Mouse (Mus musculus): Measurements from ENCODE around the gene Pdlim5. TPM values are rescaled to one million over a fixed set of nuclear protein-coding genes. Genes with fewer than 3 reads are reported as not detected.

Gene Pdlim5
- polyA plus RNA-seq, 1 experiment, result 1.1 TPM

DNA sequence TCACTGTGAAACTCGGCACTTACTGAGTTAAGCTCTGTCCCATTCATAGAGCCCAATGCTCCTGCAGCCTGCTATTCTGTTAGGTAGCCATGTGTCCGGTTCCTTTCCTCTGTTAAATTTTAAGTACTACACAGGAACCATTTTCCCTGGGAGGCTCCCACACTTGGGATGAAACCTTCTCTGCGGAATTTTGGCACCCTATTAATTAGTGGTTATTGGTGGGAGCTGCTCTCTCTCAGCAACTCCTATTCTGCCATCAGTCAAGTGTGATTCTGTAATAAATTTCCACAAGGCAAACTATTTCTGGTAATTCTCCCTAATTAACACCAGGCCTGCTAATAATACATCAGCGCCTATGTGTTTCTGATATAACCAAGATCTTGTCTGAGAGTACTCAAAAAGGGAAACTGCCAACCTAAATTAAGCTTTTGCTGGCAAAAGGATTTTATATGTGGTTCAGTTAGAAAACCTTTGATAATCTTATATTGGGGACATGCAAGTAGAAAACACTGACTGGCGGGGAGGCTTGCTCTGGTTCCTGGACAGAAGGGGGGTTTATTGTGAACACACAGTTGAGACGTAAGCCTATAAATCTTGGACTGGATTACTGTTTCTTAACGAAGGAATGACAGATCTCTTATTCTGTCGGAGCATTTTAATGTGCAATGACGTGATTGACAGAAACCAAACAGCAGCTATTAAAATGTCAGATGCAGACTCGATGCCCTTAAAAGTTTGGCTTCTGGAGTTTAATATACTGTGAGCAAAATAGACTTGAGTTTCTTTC lies 157.0 kb downstream of the Pdlim5 start:
- TF ChIP-seq TAL1 (IDR thresholded peaks at IDR 0.05; ENCODE audit: low read length), result no peak
- no peak for TF ChIP-seq GATA1 (IDR thresholded peaks at IDR 0.05; ENCODE audit: low read length)
- Histone ChIP-seq H3K4me3 (replicated peaks) (no peak overlapping the region), H3K27me3 (ENCODE audit: control insufficient read depth) (no peaks in the 10 kb centered on the region), H3K4me1 (ENCODE audit: control insufficient read depth) (no peaks in the 10 kb centered on the region), H3K9me3 (ENCODE audit: control insufficient read depth, low read length) (no peaks in the 10 kb centered on the region), H3K36me3 (ENCODE audit: control insufficient read depth) (no peaks in the 10 kb centered on the region)

- Histone ChIP-seq H3K4me1 (ENCODE audit: control insufficient read depth) (no peaks in the 10 kb centered on the region), H3K4me3 (replicated peaks) (no peak overlapping the region)
- TF ChIP-seq GATA1 (IDR thresholded peaks at IDR 0.05; ENCODE audit: low read length) (no peak), TAL1 (IDR thresholded peaks at IDR 0.05; ENCODE audit: low read length) (no peak)
Measured at GRCm38 (mm10) chr3:142237621-142238020, 157.9 kb downstream of the Pdlim5 start.

DNA sequence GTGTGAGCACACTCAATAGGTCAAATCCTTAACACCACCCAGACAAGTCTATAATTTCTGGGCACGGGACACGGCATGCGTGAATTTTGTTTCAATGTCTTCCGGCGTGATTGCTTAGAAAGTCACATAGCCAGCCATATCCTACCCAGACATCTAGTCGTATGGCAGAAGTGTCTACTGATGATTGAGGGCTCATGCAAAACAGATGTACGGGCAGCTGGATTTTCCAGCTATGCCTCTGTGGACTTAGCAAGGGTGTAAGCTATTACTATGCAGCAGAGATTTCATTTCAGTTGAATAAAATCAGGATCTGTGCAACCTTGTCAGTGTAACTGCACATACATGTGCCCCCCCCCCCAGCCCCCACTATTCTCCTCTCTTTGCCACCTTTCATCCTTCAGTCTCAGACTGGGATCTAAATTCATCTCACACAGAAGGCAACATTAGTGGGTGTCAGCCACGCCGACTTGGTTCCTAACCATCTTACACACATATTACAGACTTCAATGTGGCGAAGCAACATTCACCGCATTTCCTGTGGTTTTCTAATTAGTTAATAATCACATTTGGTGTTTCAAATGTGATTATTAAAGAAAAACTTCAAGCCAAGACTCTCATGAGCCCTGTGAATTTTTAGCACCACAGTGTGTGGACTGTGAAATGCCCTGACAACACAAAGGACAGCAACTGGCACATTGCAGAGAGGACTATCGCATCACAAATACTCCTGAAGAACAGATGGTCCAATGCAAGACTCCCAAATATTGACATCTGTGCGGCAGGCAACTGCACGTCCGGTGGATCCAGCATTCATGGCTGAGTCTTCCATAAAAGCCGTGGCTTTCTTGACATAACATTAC lies 161.7 kb downstream of the Pdlim5 start:
- H3K4me1 ChIP-seq (ENCODE audit: control insufficient read depth), result no peaks in the 10 kb centered on the region
- H3K9me3 ChIP-seq (ENCODE audit: control insufficient read depth, low read length), result no peaks in the 10 kb centered on the region
- H3K36me3 ChIP-seq (ENCODE audit: control insufficient read depth), result no peaks in the 10 kb centered on the region
- no peak for TF ChIP-seq TAL1 (IDR thresholded peaks at IDR 0.05; ENCODE audit: low read length)
- no peak overlapping the region for H3K4me3 ChIP-seq (replicated peaks)
- H3K27me3 ChIP-seq (ENCODE audit: control insufficient read depth), result no peaks in the 10 kb centered on the region

More at GRCm38 (mm10) chr3:142237621-142238020, 157.9 kb downstream of the Pdlim5 start:
- no peaks in the 10 kb centered on the region for H3K36me3 ChIP-seq (ENCODE audit: control insufficient read depth)
- no peaks in the 10 kb centered on the region for H3K9me3 ChIP-seq (ENCODE audit: control insufficient read depth, low read length)
- H3K27me3 ChIP-seq (ENCODE audit: control insufficient read depth), result no peaks in the 10 kb centered on the region

DNA sequence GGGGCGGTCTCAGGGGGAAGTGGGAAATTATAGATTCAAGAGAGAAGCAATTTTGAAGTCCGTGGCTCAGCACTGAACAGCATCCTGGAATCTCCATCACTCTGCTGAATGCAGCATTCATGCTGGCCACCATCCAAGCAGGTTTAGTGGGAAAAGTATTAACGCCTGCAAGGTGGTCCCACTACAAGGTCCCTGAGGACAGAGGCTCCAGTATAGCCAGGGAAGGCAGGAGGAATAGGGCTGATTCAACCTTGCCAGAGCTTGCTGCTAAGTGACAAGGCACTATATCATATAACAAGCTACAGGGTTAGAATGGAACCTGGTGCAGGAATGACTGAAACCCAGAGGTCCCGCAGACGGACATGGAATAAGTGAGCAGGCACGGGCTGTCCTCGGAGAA lies 166.8 kb downstream of the Pdlim5 start:
- no peaks in the 10 kb centered on the region for H3K27me3 ChIP-seq (ENCODE audit: control insufficient read depth)
- no peaks in the 10 kb centered on the region for H3K36me3 ChIP-seq (ENCODE audit: control insufficient read depth)
- TF ChIP-seq GATA1 (IDR thresholded peaks at IDR 0.05; ENCODE audit: low read length), result no peak
- TF ChIP-seq TAL1 (IDR thresholded peaks at IDR 0.05; ENCODE audit: low read length), result no peak
- peaks cover 2% of the 10 kb centered on the region; the same call in 1 of the 2 replicates for H3K9me3 ChIP-seq (ENCODE audit: control insufficient read depth, low read length)
- H3K4me1 ChIP-seq (ENCODE audit: control insufficient read depth), result no peaks in the 10 kb centered on the region
- H3K4me3 ChIP-seq (replicated peaks), result no peak overlapping the region

DNA sequence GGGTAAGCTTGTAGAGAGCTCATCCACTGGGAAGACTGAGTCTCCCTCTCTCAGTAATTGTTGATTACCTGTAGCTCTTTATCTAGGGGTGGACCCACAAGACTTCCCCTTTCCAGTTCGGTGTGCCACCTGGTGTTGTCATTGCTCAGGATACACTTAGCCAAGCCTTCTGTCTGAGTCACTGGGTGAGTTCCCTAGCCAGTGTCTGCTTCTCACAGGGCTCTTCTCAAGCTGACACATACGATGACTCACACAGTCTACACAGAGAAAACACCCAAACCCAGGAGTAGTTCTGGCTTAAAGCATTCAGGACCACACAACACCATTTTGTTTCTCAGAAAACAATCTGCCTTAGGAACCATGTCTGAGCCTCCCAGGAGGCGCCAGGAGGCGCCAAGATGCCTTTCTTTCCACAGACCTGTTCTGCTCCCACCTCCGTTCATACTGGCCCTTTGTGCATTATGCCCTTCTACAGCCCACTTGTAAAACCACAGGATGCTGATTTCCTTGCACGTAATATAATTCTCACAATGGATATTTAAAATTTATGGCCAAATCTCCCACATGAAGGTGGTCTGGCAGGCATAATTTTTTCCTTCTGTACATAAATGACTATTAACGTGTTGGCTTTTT lies 172.9 kb downstream of the Pdlim5 start:
- H3K36me3 ChIP-seq (ENCODE audit: control insufficient read depth), result no peaks in the 10 kb centered on the region

GRCm38 (mm10) chr3:142219910-142220309 lies 175.6 kb downstream of the Pdlim5 start:
- Histone ChIP-seq H3K4me1 (ENCODE audit: control insufficient read depth) (no peaks in the 10 kb centered on the region), H3K4me3 (replicated peaks) (no peak overlapping the region), H3K36me3 (ENCODE audit: control insufficient read depth) (no peaks in the 10 kb centered on the region), H3K9me3 (ENCODE audit: control insufficient read depth, low read length) (no peaks in the 10 kb centered on the region), H3K27me3 (ENCODE audit: control insufficient read depth) (no peaks in the 10 kb centered on the region)
- no peak for TF ChIP-seq TAL1 (IDR thresholded peaks at IDR 0.05; ENCODE audit: low read length)
- no peak for TF ChIP-seq GATA1 (IDR thresholded peaks at IDR 0.05; ENCODE audit: low read length)

More for the DNA sequence above, 172.9 kb downstream of the Pdlim5 start:
- Histone ChIP-seq H3K9me3 (ENCODE audit: control insufficient read depth, low read length) (no peaks in the 10 kb centered on the region), H3K4me1 (ENCODE audit: control insufficient read depth) (no peaks in the 10 kb centered on the region), H3K27me3 (ENCODE audit: control insufficient read depth) (no peaks in the 10 kb centered on the region), H3K4me3 (replicated peaks) (no peak overlapping the region)
- TF ChIP-seq TAL1 (IDR thresholded peaks at IDR 0.05; ENCODE audit: low read length) (no peak), GATA1 (IDR thresholded peaks at IDR 0.05; ENCODE audit: low read length) (no peak)

GRCm38 (mm10) chr3:142212821-142213220 lies 182.7 kb downstream of the Pdlim5 start:
- Histone ChIP-seq H3K27me3 (ENCODE audit: control insufficient read depth) (no peaks in the 10 kb centered on the region), H3K36me3 (ENCODE audit: control insufficient read depth) (no peaks in the 10 kb centered on the region), H3K4me3 (replicated peaks) (no peak overlapping the region), H3K9me3 (ENCODE audit: control insufficient read depth, low read length) (no peaks in the 10 kb centered on the region), H3K4me1 (ENCODE audit: control insufficient read depth) (no peaks in the 10 kb centered on the region)
- TF ChIP-seq TAL1 (IDR thresholded peaks at IDR 0.05; ENCODE audit: low read length) (no peak), GATA1 (IDR thresholded peaks at IDR 0.05; ENCODE audit: low read length) (no peak)

DNA sequence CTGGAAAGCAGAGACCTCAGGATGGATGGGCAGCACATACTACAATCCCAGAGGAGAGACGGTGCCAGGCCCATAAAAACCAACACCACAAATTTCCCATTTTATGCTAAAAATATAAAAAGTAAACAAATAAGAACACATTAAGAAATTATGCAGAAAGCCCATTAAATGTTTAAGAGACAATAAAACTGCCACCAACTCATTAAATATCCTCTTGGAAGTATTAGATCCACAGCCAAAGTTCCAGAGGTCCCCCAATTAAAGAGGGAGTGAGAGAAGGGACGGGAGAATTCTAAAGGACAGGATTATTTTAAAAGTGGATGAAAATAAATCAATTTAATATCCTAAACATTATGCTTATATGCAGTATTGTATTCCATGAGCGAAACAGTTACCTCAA lies 183.3 kb downstream of the Pdlim5 start:
- H3K4me1 ChIP-seq (ENCODE audit: control insufficient read depth), result no peaks in the 10 kb centered on the region
- H3K27me3 ChIP-seq (ENCODE audit: control insufficient read depth), result no peaks in the 10 kb centered on the region
- no peaks in the 10 kb centered on the region; the same call in 1 of the 2 replicates for H3K9me3 ChIP-seq (ENCODE audit: control insufficient read depth, low read length)
- H3K4me3 ChIP-seq (replicated peaks), result no peak overlapping the region
- no peak for TF ChIP-seq GATA1 (IDR thresholded peaks at IDR 0.05; ENCODE audit: low read length)
- TF ChIP-seq TAL1 (IDR thresholded peaks at IDR 0.05; ENCODE audit: low read length), result no peak
- no peaks in the 10 kb centered on the region for H3K36me3 ChIP-seq (ENCODE audit: control insufficient read depth)

DNA sequence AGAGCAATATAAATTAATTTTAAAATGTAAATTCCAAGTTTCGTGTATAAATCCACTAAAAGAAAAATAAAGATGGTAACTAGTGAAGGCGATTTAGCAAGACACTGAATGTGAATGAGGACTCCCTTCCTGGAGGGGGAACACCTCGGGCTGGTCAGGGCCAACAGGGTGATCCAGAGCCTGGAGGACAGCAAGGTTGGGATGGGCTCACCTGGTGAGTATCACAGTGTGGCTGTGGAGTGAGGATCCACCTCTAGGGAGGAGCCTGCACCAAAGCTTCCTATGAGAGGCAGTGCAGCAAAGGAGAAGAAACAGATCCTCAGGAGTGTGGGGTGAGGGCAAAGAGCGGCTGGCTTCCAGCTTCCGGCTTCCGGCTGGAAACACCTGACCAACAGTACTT lies 185.5 kb downstream of the Pdlim5 start:
- Histone ChIP-seq H3K27me3 (ENCODE audit: control insufficient read depth) (no peaks in the 10 kb centered on the region), H3K4me1 (ENCODE audit: control insufficient read depth) (no peaks in the 10 kb centered on the region), H3K9me3 (ENCODE audit: control insufficient read depth, low read length) (no peaks in the 10 kb centered on the region; the same call in 1 of the 2 replicates), H3K36me3 (ENCODE audit: control insufficient read depth) (no peaks in the 10 kb centered on the region), H3K4me3 (replicated peaks) (no peak overlapping the region)
- no peak for TF ChIP-seq TAL1 (IDR thresholded peaks at IDR 0.05; ENCODE audit: low read length)
- no peak for TF ChIP-seq GATA1 (IDR thresholded peaks at IDR 0.05; ENCODE audit: low read length)

All from erythroblast, embryonic 14.5 days (primary cell).